Mouse (Mus musculus) G1E (cell line): Measurements from ENCODE around the gene Sesn2. TPM values are rescaled to one million over a fixed set of nuclear protein-coding genes. Genes with fewer than 3 reads are reported as not detected.

Experiments used
- ATAC-seq: 2 replicates; pipeline ENCODE4 v1.8.0; 2016; ENCODE audit warnings: mild to moderate bottlenecking; ENCODE audit not compliant: insufficient number of reproducible peaks, poor library complexity, low FRiP score, severe bottlenecking; ENCODE audit errors: extremely low read depth
- DNase-seq: peaks from one replicate; pipeline ENCODE4 v3.0.0; 2012; ENCODE audit warnings: low spot score
- H3K27me3 ChIP-seq: 2 replicates; pipeline ENCODE4 v1.6.1; 2012; ENCODE audit warnings: mild to moderate bottlenecking, low read length, inconsistent platforms; ENCODE audit not compliant: insufficient read depth
- H3K36me3 ChIP-seq: replicated peaks from 2 replicates; pipeline ENCODE3; 2012; ENCODE audit warnings: mild to moderate bottlenecking, inconsistent platforms
- H3K4me1 ChIP-seq: 2 replicates; pipeline ENCODE4 v1.6.1; 2012; ENCODE audit warnings: low read depth, low read length, inconsistent platforms, mixed read lengths; ENCODE audit not compliant: insufficient read depth
- H3K4me3 ChIP-seq: 2 replicates; pipeline ENCODE4 v1.5.1; 2012; ENCODE audit warnings: low read depth, mild to moderate bottlenecking, inconsistent platforms, low read length, moderate library complexity, mixed read lengths
- H3K9me3 ChIP-seq: replicated peaks from 2 replicates; pipeline ENCODE4 v1.6.1; 2012; ENCODE audit warnings: inconsistent platforms
- CTCF ChIP-seq: IDR thresholded peaks from 2 replicates; pipeline ENCODE4 v1.5.1; 2012; ENCODE audit warnings: low read depth, low read length, inconsistent platforms, mixed read lengths
- GATA1 ChIP-seq: IDR thresholded peaks from 2 replicates; pipeline ENCODE4 v1.6.1; 2012; ENCODE audit warnings: borderline replicate concordance, low read length, inconsistent platforms, mixed read lengths
- GATA2 ChIP-seq: IDR thresholded peaks from 2 replicates; pipeline ENCODE4 v1.6.1; 2012; ENCODE audit warnings: low read depth, low read length, inconsistent platforms, borderline replicate concordance
- POLR2AphosphoS5 ChIP-seq: IDR thresholded peaks from 2 replicates; pipeline ENCODE4 v1.6.1; 2012; ENCODE audit warnings: low read depth, low read length, inconsistent platforms; ENCODE audit not compliant: insufficient replicate concordance
- TAL1 ChIP-seq: conservative IDR thresholded peaks from 2 replicates; pipeline ENCODE4 v1.6.1; 2012; ENCODE audit warnings: low read depth, low read length, inconsistent platforms, mixed read lengths
- polyA plus RNA-seq: library from polyadenylated mRNA; stranded (reverse); fragments of >175 nt; gene quantifications from 2 replicates; pipeline ENCODE4 v1.2.3, GENCODE M21; 2012
- total RNA-seq, 2 experiments: library from RNA; stranded (forward) in 1 of 2; stranded (reverse) in 1 of 2; fragments of 200-1000 nt in 1 of 2; fragments of >200 nt in 1 of 2; fragmentation: Nextera tagmentation in 1 of 2; gene quantifications; 2 replicates each; pipeline ENCODE4 v1.2.3; 2014 to 2017

Sesn2 gene
- total and polyA plus RNA-seq, 3 experiments: 7.5 to 51.8 (median 41.0) TPM

- no peak for DNase-seq
- Histone ChIP-seq H3K4me1 (peaks cover 73% of the 10 kb centered on the region), H3K36me3 (peaks cover 26% of the 10 kb centered on the region), H3K9me3 (no peaks in the 10 kb centered on the region), H3K27me3 (no peaks in the 10 kb centered on the region), H3K4me3 (no peak overlapping the region; the same call in 1 of the 2 replicates)
- TF ChIP-seq TAL1 (no peak), GATA1 (no peak), CTCF (no peak), POLR2AphosphoS5 (no peak), GATA2 (no peak)
- no peak for ATAC-seq
Measured at GRCm38 (mm10) chr4:132529344-132529743, 19.0 kb upstream of the Sesn2 start.

GRCm38 (mm10) chr4:132527917-132528522 is 17.7 kb upstream of the Sesn2 start:
- no peak overlapping the region for H3K4me3 ChIP-seq
- no peaks in the 10 kb centered on the region for H3K27me3 ChIP-seq
- TF ChIP-seq POLR2AphosphoS5 (peak; percentile 86), GATA2 (no peak)
- no peak for DNase-seq
- H3K36me3 ChIP-seq: peaks cover 26% of the 10 kb centered on the region
- H3K9me3 ChIP-seq: no peaks in the 10 kb centered on the region
- peaks cover 68% of the 10 kb centered on the region for H3K4me1 ChIP-seq
- no peak for ATAC-seq

- ATAC-seq: no peak
- Histone ChIP-seq H3K27me3 (no peaks in the 10 kb centered on the region), H3K4me1 (peaks cover 59% of the 10 kb centered on the region)
Measured at GRCm38 (mm10) chr4:132526678-132527077, 16.4 kb upstream of the Sesn2 start.

GRCm38 (mm10) chr4:132524808-132525207 is 14.5 kb upstream of the Sesn2 start:
- TF ChIP-seq TAL1: no peak
- no peak for TF ChIP-seq POLR2AphosphoS5
- TF ChIP-seq GATA1: no peak
- TF ChIP-seq CTCF: no peak
- TF ChIP-seq GATA2: no peak
- H3K36me3 ChIP-seq: peaks cover 10% of the 10 kb centered on the region
- ATAC-seq: no peak
- DNase-seq: no peak
- H3K4me3 ChIP-seq: no peak overlapping the region
- H3K4me1 ChIP-seq: peaks cover 49% of the 10 kb centered on the region
- H3K9me3 ChIP-seq: no peaks in the 10 kb centered on the region
- H3K27me3 ChIP-seq: no peaks in the 10 kb centered on the region

More at GRCm38 (mm10) chr4:132526678-132527077, 16.4 kb upstream of the Sesn2 start:
- H3K9me3 ChIP-seq: no peaks in the 10 kb centered on the region
- peaks cover 26% of the 10 kb centered on the region for H3K36me3 ChIP-seq
- no peak for DNase-seq
- TF ChIP-seq CTCF (peak; percentile 49; the same call in 1 of the 2 replicates), GATA1 (no peak)
- H3K4me3 ChIP-seq: no peak overlapping the region

GRCm38 (mm10) chr4:132524321-132524741 is 14.0 kb upstream of the Sesn2 start:
- peaks cover 8% of the 10 kb centered on the region for H3K36me3 ChIP-seq
- TF ChIP-seq CTCF (no peak), POLR2AphosphoS5 (no peak), GATA2 (no peak), GATA1 (no peak), TAL1 (no peak)
- ATAC-seq (no peak), DNase-seq (no peak)
- H3K9me3 ChIP-seq: no peaks in the 10 kb centered on the region
- H3K27me3 ChIP-seq: no peaks in the 10 kb centered on the region
- peaks cover 44% of the 10 kb centered on the region for H3K4me1 ChIP-seq
- no peak overlapping the region for H3K4me3 ChIP-seq

GRCm38 (mm10) chr4:132519188-132519587 is 8.9 kb upstream of the Sesn2 start:
- Histone ChIP-seq H3K4me1 (peaks cover 26% of the 10 kb centered on the region), H3K4me3 (no peak overlapping the region), H3K36me3 (no peaks in the 10 kb centered on the region), H3K27me3 (no peaks in the 10 kb centered on the region), H3K9me3 (no peaks in the 10 kb centered on the region)
- TF ChIP-seq TAL1 (no peak), GATA2 (no peak), CTCF (no peak), GATA1 (no peak), POLR2AphosphoS5 (no peak)
- no peak for ATAC-seq
- DNase-seq: no peak

- no peak for ATAC-seq
- TF ChIP-seq CTCF (no peak), POLR2AphosphoS5 (no peak), GATA2 (no peak), TAL1 (no peak), GATA1 (no peak)
- no peaks in the 10 kb centered on the region for H3K27me3 ChIP-seq
Measured at GRCm38 (mm10) chr4:132518066-132518465, 7.8 kb upstream of the Sesn2 start.

More at GRCm38 (mm10) chr4:132518066-132518465, 7.8 kb upstream of the Sesn2 start:
- Histone ChIP-seq H3K4me1 (peaks cover 33% of the 10 kb centered on the region), H3K36me3 (no peaks in the 10 kb centered on the region), H3K4me3 (no peak overlapping the region), H3K9me3 (no peaks in the 10 kb centered on the region)
- DNase-seq: no peak
